Mouse (Mus musculus) ES-Bruce4 (cell line): ENCODE measurements around the gene Fdx1l.

Experiments used
- EP300 ChIP-seq: IDR thresholded peaks from 2 replicates; pipeline ENCODE4 v1.6.1; 2011; ENCODE audit warnings: low read depth, low read length; ENCODE audit not compliant: insufficient read depth
- POLR2A ChIP-seq: IDR thresholded peaks from one replicate; pipeline ENCODE4 v1.8.1; 2011; ENCODE audit warnings: low read length; ENCODE audit not compliant: insufficient read depth

GRCm38 (mm10) chr9:21062928-21063327 lies 10.5 kb downstream of the Fdx1l start:
- TF ChIP-seq EP300: no peak
- TF ChIP-seq POLR2A: no peak
